7 mouse cellular contexts compared by ENCODE assay signal in genomic region chr16:44745866-44746562, GRCm38 (mm10). TPM values are rescaled to one million over a fixed set of nuclear protein-coding genes. Genes with fewer than 3 reads are reported as not detected.
A peak's percentile ranks its signal among the peaks of the same experiment; 100 is the strongest.
DNase-seq lines count a peak whose midpoint lies in the region; ATAC-seq and TF ChIP-seq lines count a peak whose summit lies in the region.

TSS of gene Gtpbp8 (minus strand) at chr16:44746363.

- H3K9ac ChIP-seq in intestine, postnatal 0 days (ENCODE audit: low read depth, low read length) = peak within 1 kb of the TSS; percentile 84
- peak within 1 kb of the TSS; percentile 88 for H3K9ac ChIP-seq in midbrain, embryonic 12.5 days (replicated peaks)

- H3K27ac ChIP-seq in intestine, postnatal 0 days (ENCODE audit: low read depth, low read length) = peak within 1 kb of the TSS; percentile 96
- peak within 1 kb of the TSS; percentile 92 for H3K27ac ChIP-seq in midbrain, embryonic 12.5 days (replicated peaks)
- peak within 1 kb of the TSS; percentile 94 for H3K27ac ChIP-seq in small intestine, adult 2 months (ENCODE audit: insufficient read depth, low read depth, low read length)

- under 1% methylated on average over 47 of the region's 47 CpGs for WGBS in intestine, postnatal 0 days
- WGBS in midbrain, embryonic 12.5 days = under 1% methylated on average over 47 of the region's 47 CpGs
- WGBS in small intestine, adult 2 months = under 1% methylated on average over 47 of the region's 47 CpGs

- no peaks in the 10 kb centered on the region for H3K27me3 ChIP-seq in intestine, postnatal 0 days (replicated peaks; ENCODE audit: control insufficient read depth, insufficient read depth, low read length)
- H3K27me3 ChIP-seq in midbrain, embryonic 12.5 days = no peaks in the 10 kb centered on the region
- H3K27me3 ChIP-seq in small intestine, adult 2 months (ENCODE audit: control insufficient read depth, insufficient read depth, low read length) = no peaks in the 10 kb centered on the region

- peak within 1 kb of the TSS; percentile 77 for H3K4me2 ChIP-seq in intestine, postnatal 0 days (replicated peaks; ENCODE audit: low read depth)
- peak within 1 kb of the TSS; percentile 79 for H3K4me2 ChIP-seq in midbrain, embryonic 12.5 days (replicated peaks)

- DNase-seq in adrenal gland, adult 8-10 months = peak; percentile 84
- DNase-seq in embryo, embryonic 9.5 days (ENCODE audit: extremely low spot score) = peak; percentile 88
- DNase-seq in gonadal fat pad, adult 2 months (ENCODE audit: low read depth) = peak; percentile 71
- peak; percentile 81 for DNase-seq in left cerebral cortex, postnatal 4 days

- no peak for TF ChIP-seq CTCF in intestine, postnatal 0 days (IDR thresholded peaks at IDR 0.05; ENCODE audit: low read depth)
- no peak for TF ChIP-seq CTCF in small intestine, adult 2 months (IDR thresholded peaks at IDR 0.05; ENCODE audit: extremely low read depth, insufficient read length, insufficient replicate concordance, low read depth, low read length)

- intact Hi-C loops in left cerebral cortex, postnatal 4 days (cut with DNase I) = no loop called here

- peak; percentile 97 for ATAC-seq in intestine, postnatal 0 days
- ATAC-seq in midbrain, embryonic 12.5 days (ENCODE audit: low FRiP score, low read depth) = peak; percentile 97

- H3K4me3 ChIP-seq in intestine, postnatal 0 days (ENCODE audit: low read depth, low read length) = peak within 1 kb of the TSS; percentile 78
- peak within 1 kb of the TSS; percentile 70 for H3K4me3 ChIP-seq in midbrain, embryonic 12.5 days
- peak within 1 kb of the TSS; percentile 82 for H3K4me3 ChIP-seq in small intestine, adult 2 months (ENCODE audit: low read depth, low read length)

- peaks cover 8% of the 10 kb centered on the region for H3K36me3 ChIP-seq in intestine, postnatal 0 days (ENCODE audit: control insufficient read depth, insufficient read depth)
- peaks cover 13% of the 10 kb centered on the region for H3K36me3 ChIP-seq in midbrain, embryonic 12.5 days
- H3K36me3 ChIP-seq in small intestine, adult 2 months (ENCODE audit: control insufficient read depth, insufficient read depth, low read length) = peaks cover 7% of the 10 kb centered on the region; the same call in 1 of the 2 replicates

- no peaks in the 10 kb centered on the region for H3K9me3 ChIP-seq in intestine, postnatal 0 days (ENCODE audit: control insufficient read depth)
- H3K9me3 ChIP-seq in midbrain, embryonic 12.5 days = no peaks in the 10 kb centered on the region

- peak; percentile 56; the same call in 1 of the 2 replicates for TF ChIP-seq POLR2A in small intestine, adult 2 months (IDR thresholded peaks at IDR 0.05; ENCODE audit: low read depth, low read length)

- 0 out of 2 replicates have a peak, but pooled peaks cover 7% of the 10 kb centered on the region for H3K4me1 ChIP-seq in intestine, postnatal 0 days (replicated peaks; ENCODE audit: control insufficient read depth, insufficient read depth, low read length)
- peaks cover 14% of the 10 kb centered on the region for H3K4me1 ChIP-seq in midbrain, embryonic 12.5 days
- H3K4me1 ChIP-seq in small intestine, adult 2 months (ENCODE audit: control insufficient read depth, insufficient read depth, insufficient read length, low read length) = no peaks in the 10 kb centered on the region; the same call in 1 of the 2 replicates

RNA-seq across cellular contexts. Expression of gene Gtpbp8, which starts in this region (rescaled TPM):
- total RNA-seq in adrenal gland, adult 8-10 months (2022) = 10 to 100 TPM; 19.0 to 22.6 (median 20.6) TPM
- polyA plus RNA-seq in gonadal fat pad, adult 2 months (2012; rRNA removed) = 5.8 and 7.1 TPM in 2 replicates
- 21.5 and 24.5 TPM in 2 replicates for polyA plus RNA-seq in intestine, postnatal 0 days (2015; fragmentation: Nextera tagmentation; extraction: Ambion mirVana)
- 10 to 100 TPM; 21.7 to 25.2 TPM for total RNA-seq in left cerebral cortex, postnatal 4 days (2021)
- polyA plus RNA-seq in midbrain, embryonic 12.5 days (2016; fragmentation: Nextera tagmentation; extraction: Ambion mirVana) = 37.9 and 40.1 TPM in 2 replicates
- 1.7 and 6.1 TPM in 2 replicates for polyA plus RNA-seq in small intestine, adult 2 months (2012; rRNA removed)

Comparison
In these comparisons a context has a peak if more than half of its experiments do, and no peak if none do; other contexts are left out.
1. Peak in every context shown above with its lines: DNase-seq, ATAC-seq, H3K4me3 ChIP-seq and H3K27ac ChIP-seq.